Mouse (Mus musculus): ENCODE results near the gene Spin1. TPM values are rescaled to one million over a fixed set of nuclear protein-coding genes. Genes with fewer than 3 reads are reported as not detected.

Spin1 gene
- total and polyA plus RNA-seq, 3 experiments: 16.6 to 47.3 (median 23.7) TPM

GRCm38 (mm10) chr13:51136315-51136714 lies 35.6 kb downstream of the Spin1 start:
- no peak for TF ChIP-seq MYB (IDR thresholded peaks at IDR 0.05; ENCODE audit: low read depth, low read length)
- no peak for TF ChIP-seq POLR2A (IDR thresholded peaks at IDR 0.05; ENCODE audit: control insufficient read depth in 1 of 2, insufficient read depth in 1 of 2, low read depth in 1 of 2, low read length in 2 of 2, poor library complexity in 1 of 2)
- TF ChIP-seq NELFE (IDR thresholded peaks at IDR 0.05; ENCODE audit: low read depth, low read length): no peak
- TF ChIP-seq ZMIZ1 (IDR thresholded peaks at IDR 0.05; ENCODE audit: low read depth, low read length): no peak
- no peak for TF ChIP-seq ZKSCAN1 (IDR thresholded peaks at IDR 0.05; ENCODE audit: low read depth, low read length)
- no peak for TF ChIP-seq MAFK (IDR thresholded peaks at IDR 0.05; ENCODE audit: borderline replicate concordance, low read depth, low read length)
- no peak for TF ChIP-seq USF2 (IDR thresholded peaks at IDR 0.05; ENCODE audit: borderline replicate concordance in 1 of 2, insufficient read depth in 1 of 2, low read depth in 1 of 2, low read length in 2 of 2)
- TF ChIP-seq ZNF384 (IDR thresholded peaks at IDR 0.05; ENCODE audit: low read depth, low read length): no peak
- TF ChIP-seq POLR2AphosphoS2 (IDR thresholded peaks at IDR 0.05; ENCODE audit: low read length): no peak
- TF ChIP-seq MXI1 (IDR thresholded peaks at IDR 0.05; ENCODE audit: low read depth, low read length): no peak
- no peak for TF ChIP-seq JUND (IDR thresholded peaks at IDR 0.05; ENCODE audit: low read depth, low read length)
- no peak for TF ChIP-seq NRF1 (IDR thresholded peaks at IDR 0.05; ENCODE audit: insufficient read depth, low read depth, low read length, poor library complexity, severe bottlenecking)
- TF ChIP-seq MAX (IDR thresholded peaks at IDR 0.05; ENCODE audit: low read length): no peak
- no peak for TF ChIP-seq SIN3A (IDR thresholded peaks at IDR 0.05; ENCODE audit: low read length)
- TF ChIP-seq ETS1 (IDR thresholded peaks at IDR 0.05; ENCODE audit: low read depth, low read length): no peak
- no peak for TF ChIP-seq MEF2A (IDR thresholded peaks at IDR 0.05; ENCODE audit: extremely low read depth, insufficient replicate concordance, low read depth, low read length, poor library complexity, severe bottlenecking)
- Histone ChIP-seq H3K4me1 (ENCODE audit: control insufficient read depth in 1 of 2, insufficient read depth in 2 of 2, low read length in 2 of 2) (peaks cover 4% of the 10 kb centered on the region in 2 experiments; a peak in 2 of 4 replicates), H3K79me2 (ENCODE audit: control insufficient read depth, insufficient read depth, low read length, poor library complexity) (no peaks in the 10 kb centered on the region), H3K27me3 (ENCODE audit: control insufficient read depth in 1 of 2, insufficient read depth in 2 of 2, low read length in 2 of 2) (no peaks in the 10 kb centered on the region), H3K27ac (ENCODE audit: control insufficient read depth, low read depth, low read length) (no peak overlapping the region), H3K36me3 (ENCODE audit: control insufficient read depth in 1 of 2, insufficient read depth in 2 of 2, low read length in 2 of 2) (peaks cover under 1 to 10% of the 10 kb centered on the region in 2 experiments; a peak in 3 of 4 replicates), H3K9me3 (replicated peaks; ENCODE audit: insufficient read depth, low read length) (no peaks in the 10 kb centered on the region), H3K4me3 (ENCODE audit: control insufficient read depth in 1 of 2, insufficient read depth in 1 of 2, low read depth in 2 of 2, low read length in 2 of 2) (no peak overlapping the region), H3K9ac (ENCODE audit: control insufficient read depth, low read depth, low read length, poor library complexity, severe bottlenecking) (no peak overlapping the region)
- DNase-seq (ENCODE audit: low read depth, low spot score): no peak

GRCm38 (mm10) chr13:51136996-51137701 lies 36.5 kb downstream of the Spin1 start:
- Histone ChIP-seq H3K4me3 (ENCODE audit: control insufficient read depth in 1 of 2, insufficient read depth in 1 of 2, low read depth in 2 of 2, low read length in 2 of 2) (no peak overlapping the region), H3K27ac (ENCODE audit: control insufficient read depth, low read depth, low read length) (no peak overlapping the region), H3K36me3 (ENCODE audit: control insufficient read depth in 1 of 2, insufficient read depth in 2 of 2, low read length in 2 of 2) (peaks cover 0 to 7% of the 10 kb centered on the region in 2 experiments; a peak in 3 of 4 replicates), H3K9ac (ENCODE audit: control insufficient read depth, low read depth, low read length, poor library complexity, severe bottlenecking) (no peak overlapping the region), H3K9me3 (replicated peaks; ENCODE audit: insufficient read depth, low read length) (no peaks in the 10 kb centered on the region), H3K4me1 (ENCODE audit: control insufficient read depth in 1 of 2, insufficient read depth in 2 of 2, low read length in 2 of 2) (no peaks in the 10 kb centered on the region), H3K79me2 (ENCODE audit: control insufficient read depth, insufficient read depth, low read length, poor library complexity) (no peaks in the 10 kb centered on the region), H3K27me3 (ENCODE audit: control insufficient read depth in 1 of 2, insufficient read depth in 2 of 2, low read length in 2 of 2) (no peaks in the 10 kb centered on the region)
- no peak for DNase-seq (ENCODE audit: low read depth, low spot score)
- no peak for TF ChIP-seq JUND (IDR thresholded peaks at IDR 0.05; ENCODE audit: low read depth, low read length)
- TF ChIP-seq ELF1 (IDR thresholded peaks at IDR 0.05; ENCODE audit: low read depth, low read length): no peak
- TF ChIP-seq POLR2AphosphoS5 (IDR thresholded peaks at IDR 0.05; ENCODE audit: borderline replicate concordance, low read depth, low read length): no peak
- TF ChIP-seq SMC3 (IDR thresholded peaks at IDR 0.05; ENCODE audit: low read depth, low read length): no peak
- no peak for TF ChIP-seq TAL1 (IDR thresholded peaks at IDR 0.05; ENCODE audit: low read length)
- no peak for TF ChIP-seq ZMIZ1 (IDR thresholded peaks at IDR 0.05; ENCODE audit: low read depth, low read length)
- TF ChIP-seq EP300 (IDR thresholded peaks at IDR 0.05; ENCODE audit: low read depth in 1 of 2, low read length in 2 of 2): no peak
- no peak for TF ChIP-seq BHLHE40 (IDR thresholded peaks at IDR 0.05; ENCODE audit: borderline replicate concordance, low read depth, low read length)
- TF ChIP-seq ZC3H11A (IDR thresholded peaks at IDR 0.05; ENCODE audit: low read depth, low read length): no peak
- no peak for TF ChIP-seq RAD21 (IDR thresholded peaks at IDR 0.05; ENCODE audit: low read depth, low read length)
- TF ChIP-seq CTCF (IDR thresholded peaks at IDR 0.05 in 2 of 3, conservative IDR thresholded peaks at IDR 0.05 in 1 of 3; ENCODE audit: control insufficient read depth in 1 of 3, insufficient read depth in 1 of 3, low read depth in 2 of 3, low read length in 3 of 3, poor library complexity in 1 of 3, severe bottlenecking in 1 of 3): no peak
- no peak for TF ChIP-seq MXI1 (IDR thresholded peaks at IDR 0.05; ENCODE audit: low read depth, low read length)
- no peak for TF ChIP-seq POLR2A (IDR thresholded peaks at IDR 0.05; ENCODE audit: control insufficient read depth in 1 of 2, insufficient read depth in 1 of 2, low read depth in 1 of 2, low read length in 2 of 2, poor library complexity in 1 of 2)
- no peak for TF ChIP-seq RCOR1 (IDR thresholded peaks at IDR 0.05; ENCODE audit: low read depth, low read length)

All from MEL (cell line).